8 mouse cellular contexts compared by ENCODE assay signal in genomic region chr8:20550054-20550778, GRCm38 (mm10).
DNase-seq lines count a peak whose midpoint lies in the region; ATAC-seq and TF ChIP-seq lines count a peak whose summit lies in the region.
"Not testable (repeated sequence)": the region's sequence is repeated elsewhere in the genome, so short reads cannot be mapped to it uniquely, and the experiment has no call there.

No protein-coding gene starts in this region.

- not testable (repeated sequence) for H3K79me2 ChIP-seq in C2C12 (ENCODE audit: control insufficient read depth, insufficient read depth); liver, adult 2 months (ENCODE audit: control insufficient read depth, insufficient read depth, low read length)

- H3K79me3 ChIP-seq in C2C12 (ENCODE audit: low read depth), result not testable (repeated sequence)

- not testable (repeated sequence) for TF ChIP-seq POLR2A in brain, embryonic 14.5 days (IDR thresholded peaks at IDR 0.05; ENCODE audit: borderline replicate concordance, extremely low read depth, insufficient read depth, insufficient read length, poor library complexity, severe bottlenecking); liver, adult 2 months (IDR thresholded peaks at IDR 0.05; ENCODE audit: extremely low read depth, insufficient read depth, low read length)

- H3K4me2 ChIP-seq in forebrain, embryonic 11.5 days (ENCODE audit: low read depth, low read length, severe bottlenecking), result peak overlapping the region; percentile 38
- H3K4me2 ChIP-seq in heart, embryonic 15.5 days, result peak overlapping the region; percentile 65

- peak overlapping the region; percentile 57 for H3K27ac ChIP-seq in forebrain, embryonic 11.5 days (ENCODE audit: low read depth, low read length)
- peak overlapping the region; percentile 86 for H3K27ac ChIP-seq in heart, embryonic 15.5 days
- H3K27ac ChIP-seq in liver, adult 2 months (replicated peaks; ENCODE audit: insufficient read depth, low read depth, low read length), result peak overlapping the region; percentile 52; the same call in 1 of the 2 replicates

- H3K4me3 ChIP-seq in C2C12 (ENCODE audit: insufficient read depth, poor library complexity, severe bottlenecking), result peak overlapping the region; percentile 11
- H3K4me3 ChIP-seq in forebrain, embryonic 11.5 days (ENCODE audit: low read depth, low read length), result peak overlapping the region; percentile 51
- peak overlapping the region; percentile 70 for H3K4me3 ChIP-seq in heart, embryonic 15.5 days
- peak overlapping the region; percentile 80 for H3K4me3 ChIP-seq in liver, adult 2 months (ENCODE audit: insufficient read depth, low read depth, low read length)

- not testable (repeated sequence) for H3ac ChIP-seq in C2C12 (ENCODE audit: control insufficient read depth, insufficient read length, low read depth)

- H3K27me3 ChIP-seq in C2C12 (ENCODE audit: control insufficient read depth, insufficient read depth, insufficient read length); forebrain, embryonic 11.5 days (ENCODE audit: control insufficient read depth, insufficient read depth, low read length); heart, embryonic 15.5 days; liver, adult 2 months (ENCODE audit: control insufficient read depth, insufficient read depth, low read length); splenic B cell, adult 2 months (ENCODE audit: control insufficient read depth, insufficient read depth, low read length, poor library complexity, severe bottlenecking): not testable (repeated sequence)

- H3K9ac ChIP-seq in forebrain, embryonic 11.5 days (ENCODE audit: low read length), result peak overlapping the region; percentile 77
- peak overlapping the region; percentile 92 for H3K9ac ChIP-seq in heart, embryonic 15.5 days
- H3K9ac ChIP-seq in liver, adult 2 months (ENCODE audit: low read depth, low read length), result peak overlapping the region; percentile 92

- H3K4me1 ChIP-seq in forebrain, embryonic 11.5 days (replicated peaks; ENCODE audit: control insufficient read depth, insufficient read depth, low read length); heart, embryonic 15.5 days (replicated peaks); liver, adult 2 months (ENCODE audit: control insufficient read depth, insufficient read depth, low read length): not testable (repeated sequence)

- peak; percentile 73 for DNase-seq in brain, embryonic 14.5 days (ENCODE audit: low read depth)
- DNase-seq in forebrain, embryonic 11.5 days (ENCODE audit: low spot score), result peak; percentile 65
- DNase-seq in kidney, postnatal 10 days, result peak; percentile 82
- DNase-seq in liver, adult 2 months (ENCODE audit: extremely low read depth, low read depth, low spot score), result peak; percentile 50
- DNase-seq in splenic B cell, adult 2 months (ENCODE audit: low read depth, low spot score), result peak; percentile 41

- TF ChIP-seq CTCF in C2C12 (IDR thresholded peaks at IDR 0.05; ENCODE audit: control insufficient read depth, insufficient read depth, insufficient read length), result not testable (repeated sequence)
- peak; percentile 27; the same call in 1 of the 2 replicates for TF ChIP-seq CTCF in brain, embryonic 14.5 days (IDR thresholded peaks at IDR 0.05; ENCODE audit: borderline replicate concordance, extremely low read depth, insufficient read depth, insufficient read length)
- peak; percentile 61 for TF ChIP-seq CTCF in liver, adult 2 months (IDR thresholded peaks at IDR 0.05; ENCODE audit: low read depth, low read length)

- H3K9me3 ChIP-seq in forebrain, embryonic 11.5 days (ENCODE audit: control insufficient read depth, low read length); heart, embryonic 15.5 days (replicated peaks): not testable (repeated sequence)

- peak; percentile 100 for ATAC-seq in forebrain, embryonic 11.5 days (replicated peaks; ENCODE audit: low FRiP score)
- peak; percentile 98 for ATAC-seq in heart, embryonic 15.5 days (replicated peaks; ENCODE audit: insufficient number of reproducible peaks, insufficient read depth, low FRiP score, low read depth)
- ATAC-seq in monocyte, adult 5-6 weeks (replicated peaks; ENCODE audit: insufficient number of reproducible peaks, low FRiP score, low TSS enrichment, poor library complexity, severe bottlenecking), result peak; percentile 99

- not testable (repeated sequence) for H3K36me3 ChIP-seq in C2C12 (ENCODE audit: control insufficient read depth, insufficient read depth); forebrain, embryonic 11.5 days (ENCODE audit: control insufficient read depth, insufficient read depth, low read length); heart, embryonic 15.5 days; liver, adult 2 months (ENCODE audit: control insufficient read depth, insufficient read depth, low read length); splenic B cell, adult 2 months (ENCODE audit: control insufficient read depth, insufficient read depth, low read length, poor library complexity, severe bottlenecking)

- 16% methylated on average over 58 of the region's 64 CpGs for WGBS in forebrain, embryonic 11.5 days
- WGBS in heart, embryonic 15.5 days, result 4% methylated on average over 64 of the region's 64 CpGs
- WGBS in liver, adult 2 months, result 4% methylated on average over 64 of the region's 64 CpGs

Comparison
In these comparisons a context has a peak if more than half of its experiments do, and no peak if none do; other contexts are left out.
1. Peak in every context shown above with its lines: DNase-seq, ATAC-seq, H3K4me3 ChIP-seq and H3K27ac ChIP-seq.
2. H3K4me3 ChIP-seq: peak in every context shown above with its lines; median percentile 80 in liver, adult 2 months; 70 in heart, embryonic 15.5 days; 51 in forebrain, embryonic 11.5 days; 11 in C2C12.